Mouse (Mus musculus): Measurements from ENCODE around the gene Gstt1.

DNA sequence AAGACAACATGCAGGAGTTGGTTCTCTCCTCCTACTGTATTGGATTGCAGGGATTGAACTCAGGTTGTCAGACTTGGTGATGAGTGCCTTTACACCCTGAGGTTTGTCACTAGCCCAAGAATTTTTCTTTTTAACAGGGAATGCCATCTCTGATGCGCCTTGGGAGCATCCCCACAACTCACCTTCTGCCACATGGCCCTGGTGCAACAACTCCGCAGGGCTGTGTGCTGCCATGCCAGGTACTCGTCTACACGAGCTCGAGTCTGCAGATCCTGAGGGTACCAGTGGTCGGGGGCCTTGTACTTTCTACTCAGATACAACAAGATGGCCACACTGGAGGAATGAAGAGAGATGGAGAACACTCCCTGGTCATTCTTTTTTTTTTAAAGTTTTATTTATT is 21.8 kb downstream of the Gstt1 start:
- TF ChIP-seq CTCF (IDR thresholded peaks at IDR 0.05; ENCODE audit: extremely low read depth, insufficient read depth, low read length) (no peak), POLR2A (IDR thresholded peaks at IDR 0.05; ENCODE audit: extremely low read depth, insufficient read depth, low read length) (no peak)
